Mouse (Mus musculus) mature B cell (primary cell): Measurements from ENCODE around the gene Patj.

ENCODE experiments used
- in situ Hi-C: fragments of 300-500 bp; cut with MboI; formaldehyde crosslinking; loops from 2 replicates; pipeline ENCODE4 v1.14.3; 2019

The Patj gene

GRCm38 (mm10) chr4:98508471-98509271, 113.1 kb downstream of the Patj start:
- in situ Hi-C loops, result no loop called here

DNA sequence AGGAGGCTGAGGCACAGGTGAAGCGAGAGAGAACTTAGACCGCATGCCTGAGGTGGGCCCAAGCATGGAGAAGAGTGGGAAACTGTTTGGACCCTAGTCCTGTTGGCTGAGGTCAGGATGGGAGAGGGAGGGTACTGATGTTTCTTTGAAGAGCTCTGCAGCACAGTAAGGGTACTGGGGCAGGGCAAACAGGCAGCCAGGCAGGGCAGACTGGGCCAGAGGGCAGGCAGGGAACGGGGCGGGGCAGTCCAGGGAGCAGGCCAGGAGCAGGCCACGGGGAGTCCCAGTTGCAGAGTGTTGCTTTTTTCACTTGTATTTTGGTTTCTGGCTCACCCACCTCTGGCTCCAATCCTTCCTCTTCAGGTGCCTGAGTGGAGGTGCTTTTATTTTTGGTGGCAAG, 114.4 kb downstream of the Patj start:
- in situ Hi-C loops, result no loop called here

- in situ Hi-C loops, result no loop called here
Measured at GRCm38 (mm10) chr4:98511296-98511695, 115.7 kb downstream of the Patj start.

- in situ Hi-C loops, result no loop called here
Measured at GRCm38 (mm10) chr4:98511964-98512743, 116.6 kb downstream of the Patj start.

- in situ Hi-C loops, result no loop called here
Measured at GRCm38 (mm10) chr4:98520492-98520891, 124.9 kb downstream of the Patj start.

- in situ Hi-C loops, result no loop called here
Measured at GRCm38 (mm10) chr4:98524525-98524924, 128.9 kb downstream of the Patj start.

DNA sequence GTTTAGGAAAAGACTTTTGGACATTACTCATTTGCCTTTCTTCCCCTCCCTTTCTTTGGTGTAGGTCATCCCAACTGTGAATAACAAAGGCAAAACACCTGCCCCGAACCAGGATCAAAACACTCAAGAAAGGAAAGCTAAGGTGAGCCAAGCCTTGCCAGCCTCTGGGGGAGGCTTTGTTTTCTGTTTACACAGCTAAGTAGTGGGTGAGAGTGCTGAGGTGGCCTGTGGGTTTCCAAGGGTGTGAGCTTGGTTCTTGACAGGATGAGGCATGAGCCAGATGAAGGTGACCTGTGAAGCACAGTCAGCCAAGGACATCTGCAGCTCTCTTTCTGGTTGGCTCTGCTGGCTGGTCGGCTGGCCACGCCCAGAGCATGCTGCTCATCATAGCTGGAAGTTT, 139.9 kb downstream of the Patj start:
- in situ Hi-C loops, result no loop called here

DNA sequence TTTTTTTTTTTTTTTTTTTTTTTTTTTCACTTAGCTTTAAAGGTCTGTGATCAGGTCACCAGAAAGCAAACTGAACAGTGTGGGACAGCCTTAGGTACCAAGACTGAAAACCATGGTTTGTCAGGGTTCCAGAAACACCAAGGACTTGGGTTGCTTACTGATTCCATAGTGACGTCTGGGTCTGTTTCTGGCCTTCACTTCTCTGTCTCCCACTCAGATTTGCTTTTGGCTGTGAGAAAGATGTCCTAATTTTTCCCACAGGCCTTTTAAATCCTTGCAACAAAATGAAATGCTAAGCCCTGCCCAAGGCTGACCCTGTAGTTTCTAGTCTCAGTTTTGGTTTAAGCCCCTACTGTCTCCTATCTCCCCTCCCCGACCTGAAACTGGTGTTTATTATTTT, 146.0 kb downstream of the Patj start:
- in situ Hi-C loops, result no loop called here

- in situ Hi-C loops, result no loop called here
Measured at GRCm38 (mm10) chr4:98543001-98543400, 147.4 kb downstream of the Patj start.

DNA sequence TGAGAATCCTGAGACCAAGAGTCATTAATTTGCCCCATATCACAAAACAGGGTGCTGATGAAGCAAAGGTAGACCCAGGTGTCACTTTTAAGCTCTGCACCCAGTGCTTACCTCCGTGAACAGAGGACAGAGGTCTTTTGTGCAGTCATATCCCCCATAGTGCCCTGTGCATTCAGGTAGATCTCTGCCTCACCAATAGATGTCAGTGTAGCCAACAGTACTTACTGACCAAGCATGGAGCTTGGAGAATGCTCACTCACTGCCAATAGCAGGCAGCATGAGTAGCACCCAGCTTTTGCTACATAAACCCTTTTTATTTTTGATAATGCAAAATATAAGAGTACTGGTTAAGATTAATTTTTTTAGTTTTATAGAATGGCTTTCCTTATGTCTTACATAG, 149.8 kb downstream of the Patj start:
- in situ Hi-C loops, result no loop called here

- in situ Hi-C loops, result no loop called here
Measured at GRCm38 (mm10) chr4:98546456-98547176, 151.0 kb downstream of the Patj start.

GRCm38 (mm10) chr4:98549491-98549890, 153.9 kb downstream of the Patj start:
- in situ Hi-C loops, result no loop called here

DNA sequence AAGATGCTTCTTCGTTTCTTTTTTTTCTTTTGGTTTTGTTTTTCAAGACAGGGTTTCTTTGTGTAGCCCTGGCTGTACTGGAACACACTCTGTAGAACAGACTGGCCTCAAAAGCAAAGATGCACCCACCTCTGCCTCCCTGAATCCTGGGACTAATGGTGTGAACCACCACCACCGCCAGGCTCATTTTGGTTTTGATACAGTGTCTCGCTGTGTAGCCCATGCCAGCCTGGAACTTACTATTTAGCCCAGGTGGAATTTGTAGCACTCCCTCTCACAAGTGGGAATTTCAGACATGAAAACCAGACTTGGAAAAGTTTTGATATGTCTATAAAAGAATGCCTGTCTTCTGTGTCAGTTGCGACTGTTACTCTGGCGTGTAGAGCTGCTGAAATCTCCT, 154.5 kb downstream of the Patj start:
- in situ Hi-C loops, result no loop called here

DNA sequence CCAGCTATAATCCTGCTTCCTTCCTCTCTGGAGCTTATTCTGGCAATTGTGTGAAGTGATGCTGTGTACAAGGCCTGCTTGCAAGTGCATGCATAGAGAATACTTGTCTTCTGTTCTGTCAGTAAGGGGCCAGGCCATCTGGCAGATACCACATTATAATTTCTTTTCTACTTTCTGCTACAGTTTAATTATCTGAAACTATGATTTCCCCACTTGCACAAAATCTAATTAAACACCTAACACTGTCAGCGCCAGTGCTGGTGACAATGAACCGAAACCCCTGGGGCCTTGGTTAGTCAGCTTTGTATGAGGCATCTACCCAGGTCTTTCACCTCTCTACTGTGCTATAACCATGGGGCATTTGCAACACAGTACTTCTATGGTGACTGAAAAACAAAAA, 160.1 kb downstream of the Patj start:
- in situ Hi-C loops, result no loop called here

DNA sequence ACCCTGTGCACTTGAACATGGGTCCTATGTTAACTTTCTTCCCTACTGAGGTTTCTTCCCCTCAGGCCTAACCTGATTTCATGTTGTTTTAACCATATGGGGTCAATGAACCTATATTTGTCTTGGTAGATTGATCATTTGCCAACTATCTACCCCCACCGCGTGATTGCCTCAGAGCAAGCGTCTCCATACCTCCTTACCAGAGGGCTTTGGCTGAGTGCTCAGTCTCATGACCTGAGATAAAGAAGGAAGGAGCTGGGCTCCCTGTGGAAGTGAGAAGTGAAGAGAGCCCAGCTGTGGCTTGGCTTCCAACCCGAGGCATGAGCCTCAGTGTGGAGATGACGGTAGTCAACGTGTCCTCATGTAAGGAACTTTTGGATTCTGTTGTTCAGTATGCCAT, 160.9 kb downstream of the Patj start:
- in situ Hi-C loops, result no loop called here

DNA sequence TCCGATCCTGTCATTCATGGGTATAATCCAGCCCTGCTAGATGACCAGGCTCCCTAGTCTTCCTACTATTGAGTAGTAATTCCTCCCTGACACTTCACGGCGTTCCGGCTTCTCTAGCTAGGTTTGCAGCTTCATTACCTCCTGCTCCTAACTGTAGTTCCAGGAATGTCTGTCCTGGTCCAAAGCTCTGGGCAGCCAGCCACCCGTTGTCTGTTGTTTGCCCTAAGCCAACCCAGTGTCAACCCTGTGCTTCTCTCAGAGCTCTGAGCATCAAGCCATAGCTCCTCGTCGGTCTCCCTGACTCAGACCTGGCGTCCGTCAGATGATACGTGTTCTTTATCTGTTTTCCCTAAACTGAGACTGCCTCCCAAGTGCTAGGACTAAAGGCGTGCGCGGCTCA, 161.6 kb downstream of the Patj start:
- in situ Hi-C loops, result no loop called here

- in situ Hi-C loops, result no loop called here
Measured at GRCm38 (mm10) chr4:98560196-98560830, 164.7 kb downstream of the Patj start.

DNA sequence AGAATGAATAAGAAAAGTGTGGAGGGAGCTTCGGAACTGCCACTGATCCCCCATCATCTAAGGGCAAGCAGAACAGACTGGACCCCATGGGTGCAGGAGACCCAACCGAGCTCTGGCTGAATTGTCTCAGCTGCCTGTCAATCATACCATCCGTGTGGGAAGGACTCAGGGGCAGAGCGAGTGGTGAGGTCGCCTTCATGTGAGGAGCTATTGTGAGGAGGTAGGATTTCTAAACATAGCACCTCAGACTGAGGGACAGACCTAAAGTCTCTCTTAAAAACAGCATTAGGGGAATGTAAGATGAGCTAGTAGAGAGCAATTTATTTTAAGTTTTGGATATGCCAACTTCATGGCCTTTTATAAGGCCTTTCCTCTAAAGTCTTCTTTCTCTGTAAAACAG, 167.5 kb downstream of the Patj start:
- in situ Hi-C loops, result no loop called here

- in situ Hi-C loops, result no loop called here
Measured at GRCm38 (mm10) chr4:98563506-98564195, 168.1 kb downstream of the Patj start.

DNA sequence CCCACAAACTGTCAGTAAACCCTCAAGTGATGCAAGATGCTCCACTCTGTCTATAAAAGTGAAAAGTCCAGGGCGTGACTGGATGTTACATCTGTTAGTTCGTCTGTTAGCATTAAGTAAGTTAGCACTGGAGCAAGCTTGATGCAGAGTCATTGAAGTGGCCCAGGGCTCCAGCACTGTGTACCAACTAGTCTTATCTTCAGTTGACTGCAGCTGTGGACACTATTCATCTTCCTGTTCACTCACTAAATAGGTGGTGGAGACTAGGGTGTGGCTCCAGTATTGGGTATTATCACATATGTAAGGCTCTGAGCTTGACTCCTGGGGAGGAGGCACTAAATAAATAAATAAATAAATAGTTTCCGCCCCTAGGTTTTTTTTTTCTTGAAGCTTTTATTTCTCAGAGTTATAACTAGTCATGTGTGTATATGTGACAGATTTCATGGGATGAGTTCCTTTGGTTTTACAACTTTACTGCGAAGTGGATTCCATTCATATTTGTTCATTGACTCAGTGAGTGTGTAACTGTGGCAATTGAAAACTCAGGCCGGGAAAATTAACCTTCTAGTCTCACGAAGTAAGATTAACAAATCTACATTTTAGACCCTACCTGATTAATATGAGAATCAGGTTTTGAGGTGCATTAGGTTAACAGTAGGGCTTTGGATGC, 168.7 kb downstream of the Patj start:
- in situ Hi-C loops, result no loop called here

DNA sequence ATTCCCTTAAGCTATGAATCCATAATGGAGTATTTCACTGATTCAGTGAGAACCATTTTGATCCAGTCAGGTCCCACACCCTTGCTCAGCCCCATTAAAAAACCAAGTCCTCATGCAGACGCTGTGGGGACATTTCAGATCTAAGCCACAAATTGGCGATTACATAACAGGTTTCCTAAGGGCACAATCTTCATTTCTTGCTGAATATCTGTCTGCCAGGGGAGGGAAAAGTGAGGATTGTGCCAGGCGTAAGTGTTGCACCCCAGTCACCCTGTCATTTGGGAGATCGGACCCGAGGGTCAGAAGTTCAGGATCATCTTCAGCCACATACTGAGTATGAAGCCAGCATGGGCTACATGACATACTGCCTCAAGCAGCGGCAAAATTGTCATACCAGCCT, 171.2 kb downstream of the Patj start:
- in situ Hi-C loops, result no loop called here
